Mouse (Mus musculus) midbrain, embryonic 10.5 days (tissue): ENCODE data around the gene Nfkbil1. TPM values are rescaled to one million over a fixed set of nuclear protein-coding genes. Genes with fewer than 3 reads are reported as not detected.

ENCODE experiments used
- DNase-seq: peaks from one replicate; pipeline ENCODE4 v3.0.0-alpha.2; 2017; ENCODE audit warnings: low spot score
- H3K27ac ChIP-seq: fragments of 300-500 bp; sonication (generic); replicated peaks from 2 replicates; pipeline ENCODE4 v1.5.1; 2016; ENCODE audit warnings: mild to moderate bottlenecking
- H3K27me3 ChIP-seq: fragments of 300-500 bp; sonication (generic); 2 replicates; pipeline ENCODE4 v1.6.1; 2016; ENCODE audit warnings: low read depth, mild to moderate bottlenecking; ENCODE audit not compliant: poor library complexity, severe bottlenecking
- H3K36me3 ChIP-seq: fragments of 300-500 bp; sonication (generic); 2 replicates; pipeline ENCODE4 v1.6.1; 2016; ENCODE audit warnings: mild to moderate bottlenecking, moderate library complexity
- H3K4me1 ChIP-seq: fragments of 300-500 bp; sonication (generic); 2 replicates; pipeline ENCODE4 v1.6.1; 2016
- H3K4me3 ChIP-seq: fragments of 300-500 bp; sonication (generic); 2 replicates; pipeline ENCODE4 v1.5.1; 2016; ENCODE audit warnings: mild to moderate bottlenecking, moderate library complexity
- H3K9me3 ChIP-seq: fragments of 300-500 bp; sonication (generic); replicated peaks from 2 replicates; pipeline ENCODE4 v1.6.1; 2016; ENCODE audit warnings: mild to moderate bottlenecking
- WGBS: fragments of 180-500 bp; shearing (Covaris S2); methylation state at CpG from one replicate; pipeline ENCODE4 v1.1.7; 2016; 5-methylcytosine and 5-hydroxymethylcytosine counted together
- polyA plus RNA-seq: library from polyadenylated mRNA; unstranded; fragments of >200 nt; fragmentation: Nextera tagmentation; extraction: Ambion mirVana; gene quantifications from 2 replicates; pipeline ENCODE4 v1.2.1, GENCODE M21; 2016

The Nfkbil1 gene
- polyA plus RNA-seq, 1 experiment from 2014 or later, result 11.7 TPM

DNA sequence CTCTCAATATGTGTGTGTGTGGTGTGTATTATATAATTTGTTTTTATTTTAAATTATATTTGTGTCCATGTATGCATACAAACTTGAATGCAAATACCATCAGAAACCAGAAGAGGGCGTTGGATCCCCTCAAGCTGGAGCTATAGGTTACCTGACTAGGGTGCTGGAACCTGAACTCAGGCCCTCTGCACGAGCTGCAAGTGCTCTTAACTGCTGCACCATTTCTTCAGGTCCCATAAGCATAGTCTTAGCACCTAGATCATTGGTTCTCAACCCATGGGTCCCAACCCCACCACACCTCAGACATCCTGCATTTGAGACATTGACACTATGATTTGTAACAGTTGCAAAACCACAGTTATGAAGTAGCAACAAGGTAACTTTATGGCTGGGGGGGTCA is 43.9 kb downstream of the Nfkbil1 start:
- no peak overlapping the region for H3K27ac ChIP-seq
- peaks cover 28% of the 10 kb centered on the region for H3K4me1 ChIP-seq
- no peaks in the 10 kb centered on the region for H3K9me3 ChIP-seq
- peaks cover 39% of the 10 kb centered on the region for H3K27me3 ChIP-seq
- no peak overlapping the region for H3K4me3 ChIP-seq
- DNase-seq, result no peak
- H3K36me3 ChIP-seq, result no peaks in the 10 kb centered on the region
- WGBS, result 61% methylated on average over 2 of the region's 2 CpGs

DNA sequence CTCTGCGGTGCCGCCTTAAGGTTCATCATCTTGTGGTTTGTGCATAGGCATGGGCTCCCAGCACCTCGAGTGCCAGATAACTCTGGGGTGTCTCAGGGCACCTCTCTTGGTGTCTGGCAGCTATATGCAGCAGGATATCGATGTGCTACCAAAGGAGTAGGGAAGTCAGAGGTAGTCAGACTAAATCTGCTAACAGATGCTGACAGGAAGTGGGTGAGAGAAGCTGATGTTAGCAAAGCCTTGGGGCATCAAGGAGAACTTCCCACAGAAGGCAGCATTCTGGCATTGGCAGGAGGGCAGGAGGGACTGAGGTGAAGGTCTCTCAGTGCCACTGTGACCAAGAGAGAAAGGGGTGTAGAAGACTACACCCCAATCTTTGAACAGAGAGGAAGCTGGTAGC is 45.5 kb downstream of the Nfkbil1 start:
- H3K27me3 ChIP-seq, result peaks cover 23% of the 10 kb centered on the region
- H3K36me3 ChIP-seq, result no peaks in the 10 kb centered on the region
- DNase-seq, result no peak
- no peak overlapping the region for H3K27ac ChIP-seq
- H3K9me3 ChIP-seq, result no peaks in the 10 kb centered on the region
- no peak overlapping the region for H3K4me3 ChIP-seq
- 68% methylated on average over 4 of the region's 4 CpGs for WGBS
- H3K4me1 ChIP-seq, result peaks cover 31% of the 10 kb centered on the region

DNA sequence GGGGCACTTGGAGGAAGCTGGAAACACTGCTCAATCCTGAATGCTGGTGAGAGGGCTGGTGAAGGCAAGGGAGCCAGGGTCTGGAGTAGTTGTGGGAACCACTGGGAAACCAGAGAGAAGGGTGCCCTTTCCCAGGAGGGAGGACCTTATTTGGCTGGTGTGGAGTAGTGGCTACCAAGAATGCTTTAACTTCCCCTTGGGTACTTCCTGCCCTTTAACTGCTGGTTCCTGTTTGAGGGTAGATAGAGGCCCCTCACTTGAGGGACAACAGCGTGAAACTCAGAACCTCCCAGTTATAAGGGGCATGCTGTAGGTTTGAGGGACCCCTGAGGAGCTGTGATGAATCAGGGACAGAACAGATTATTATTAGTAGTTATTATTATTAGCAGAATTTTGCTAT is 46.4 kb downstream of the Nfkbil1 start:
- H3K4me3 ChIP-seq, result no peak overlapping the region
- DNase-seq, result no peak
- WGBS, result 79% methylated on average over 1 of the region's 1 CpGs
- peaks cover 22% of the 10 kb centered on the region for H3K4me1 ChIP-seq
- H3K36me3 ChIP-seq, result no peaks in the 10 kb centered on the region
- peaks cover 14% of the 10 kb centered on the region for H3K27me3 ChIP-seq
- no peak overlapping the region for H3K27ac ChIP-seq
- no peaks in the 10 kb centered on the region for H3K9me3 ChIP-seq

DNA sequence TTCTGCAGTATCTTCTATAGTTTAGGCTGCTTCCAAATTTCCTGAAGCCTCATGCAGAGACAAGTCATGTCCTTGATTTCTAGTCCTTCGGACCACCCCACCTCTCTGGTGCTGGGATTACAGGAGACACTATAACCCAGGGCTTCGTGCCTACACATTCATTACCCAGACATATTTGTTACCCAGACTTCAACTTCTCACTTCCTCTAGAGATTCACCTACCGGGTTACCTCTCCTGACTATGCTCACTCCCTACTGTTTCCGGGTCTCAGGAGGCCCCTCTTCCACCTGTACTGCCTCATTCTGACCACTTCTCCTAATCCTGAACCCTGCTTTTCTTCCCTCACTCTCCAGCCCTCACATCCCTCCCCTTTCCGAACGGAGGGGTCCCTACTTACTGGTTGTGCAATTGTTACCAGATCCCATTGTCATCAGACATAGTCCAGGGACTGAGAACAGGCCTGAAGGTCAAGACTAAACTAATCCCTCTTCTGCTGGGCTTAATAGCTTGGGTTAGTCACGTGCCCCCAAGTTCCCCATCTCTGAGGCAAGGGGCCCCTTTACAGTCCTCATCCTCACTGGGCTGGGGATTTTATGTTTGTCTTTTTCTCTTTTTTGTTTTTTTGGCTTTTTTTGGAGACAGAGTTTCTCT is 47.5 kb downstream of the Nfkbil1 start, which contains the start of gene Lst1:
Gene Lst1, minus strand, starts transcription at position 481 of the 652 bp plus-strand sequence.
- DNase-seq, result no peak
- H3K27me3 ChIP-seq, result 0 out of 2 replicates have a peak, but pooled peaks cover 3% of the 10 kb centered on the region
- H3K4me3 ChIP-seq, result no peak within 1 kb of the TSS
- H3K36me3 ChIP-seq, result no peaks in the 10 kb centered on the region
- H3K4me1 ChIP-seq, result peaks cover 21% of the 10 kb centered on the region
- WGBS, result 70% methylated on average over 7 of the region's 7 CpGs
- H3K9me3 ChIP-seq, result no peaks in the 10 kb centered on the region
- no peak within 1 kb of the TSS for H3K27ac ChIP-seq

DNA sequence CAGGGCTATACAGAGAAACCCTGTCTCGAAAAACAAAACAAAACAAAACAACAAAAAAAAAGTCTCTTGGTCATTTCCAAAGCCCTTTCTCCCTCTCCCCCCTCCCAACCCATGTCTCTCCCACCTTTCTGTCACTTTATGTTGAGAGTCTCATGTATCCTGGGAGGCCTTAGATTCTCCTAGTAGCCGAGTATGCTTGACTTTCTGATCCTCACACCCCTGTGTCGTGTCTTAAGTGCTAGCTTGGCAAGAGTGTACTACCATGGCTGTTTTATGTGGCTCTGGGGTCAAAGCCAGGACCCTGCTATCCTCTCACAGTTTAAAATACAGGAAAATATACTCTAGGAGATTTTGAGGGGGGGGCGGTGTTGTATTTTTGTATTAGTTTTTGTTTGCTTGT is 48.2 kb downstream of the Nfkbil1 start:
- WGBS, result 79% methylated on average over 4 of the region's 4 CpGs
- Histone ChIP-seq H3K36me3 (no peaks in the 10 kb centered on the region), H3K9me3 (no peaks in the 10 kb centered on the region), H3K27ac (no peak overlapping the region), H3K4me3 (no peak overlapping the region), H3K4me1 (peaks cover 21% of the 10 kb centered on the region), H3K27me3 (no peaks in the 10 kb centered on the region)
- no peak for DNase-seq

DNA sequence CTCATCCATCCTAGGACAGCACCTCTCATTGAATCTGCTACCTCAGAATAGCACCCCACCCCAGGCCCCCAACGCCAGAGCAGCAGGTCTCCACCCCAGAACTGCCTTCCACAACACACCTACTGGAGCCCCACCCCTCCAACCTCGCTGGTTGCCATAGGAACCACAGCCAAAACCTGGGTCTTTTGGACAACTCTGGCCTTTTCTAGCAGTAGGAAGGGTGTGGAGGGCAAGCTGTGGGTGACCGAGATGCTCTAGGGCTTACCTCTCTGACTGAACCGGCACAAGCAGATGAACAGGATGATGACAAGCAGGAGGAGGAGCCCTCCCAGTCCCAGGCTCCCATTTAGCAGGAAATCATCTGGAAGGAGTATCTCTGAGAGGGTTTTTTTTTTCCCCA is 48.9 kb downstream of the Nfkbil1 start:
- H3K36me3 ChIP-seq, result no peaks in the 10 kb centered on the region
- H3K4me1 ChIP-seq, result peaks cover 21% of the 10 kb centered on the region
- H3K4me3 ChIP-seq, result peak overlapping the region; percentile 59
- 2% methylated on average over 4 of the region's 4 CpGs for WGBS
- peak overlapping the region; percentile 83 for H3K27ac ChIP-seq
- no peaks in the 10 kb centered on the region for H3K9me3 ChIP-seq
- no peaks in the 10 kb centered on the region for H3K27me3 ChIP-seq
- DNase-seq, result peak; percentile 53

DNA sequence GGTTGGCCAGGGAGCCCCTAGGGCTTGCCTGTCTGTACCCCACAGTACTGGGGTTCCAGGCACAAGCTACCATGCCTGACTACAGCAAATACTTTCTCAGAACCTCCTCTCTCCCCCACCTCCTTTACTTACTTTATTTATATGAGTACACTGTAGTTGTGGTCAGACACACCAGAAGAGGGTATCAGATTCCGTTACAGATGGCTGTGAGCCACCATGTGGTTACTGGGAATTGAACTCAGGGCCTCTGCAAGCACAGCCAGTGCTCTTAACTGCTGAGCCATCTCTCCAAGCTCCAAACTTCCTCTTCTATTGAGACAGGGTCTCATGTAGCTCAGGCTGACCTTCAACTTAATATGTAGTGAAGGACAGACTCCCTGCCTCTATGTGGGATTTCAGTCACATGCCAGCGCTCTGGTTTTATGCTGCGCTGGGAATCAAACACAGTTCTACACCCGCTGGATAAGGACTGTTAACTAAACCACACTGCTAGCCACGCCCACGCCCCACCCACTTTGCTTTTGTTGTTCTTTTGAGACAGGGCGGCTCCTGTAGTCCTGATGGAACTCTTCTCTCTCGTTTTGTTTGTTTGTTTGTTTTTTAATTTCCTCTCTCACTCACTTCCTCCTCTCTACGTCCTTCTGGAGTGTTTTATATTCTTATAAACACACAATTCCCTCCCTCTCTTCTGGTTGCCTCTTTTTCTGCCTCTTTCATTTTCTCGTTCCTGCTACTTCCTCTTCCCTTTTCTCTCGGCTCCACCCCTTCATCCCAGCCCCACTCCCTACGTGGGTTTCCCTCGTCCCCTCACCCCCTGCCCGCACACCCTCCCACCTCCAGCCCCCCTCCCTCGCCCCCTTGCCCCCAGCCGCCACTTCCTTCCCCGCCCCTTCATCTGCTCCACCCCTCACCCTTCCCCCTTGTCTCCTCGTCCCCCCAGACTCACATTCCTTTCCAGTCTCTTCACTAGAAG is 49.7 kb downstream of the Nfkbil1 start:
- Histone ChIP-seq H3K4me3 (peak overlapping the region; percentile 59), H3K9me3 (no peaks in the 10 kb centered on the region), H3K27me3 (no peaks in the 10 kb centered on the region), H3K36me3 (no peaks in the 10 kb centered on the region), H3K27ac (peak overlapping the region; percentile 83), H3K4me1 (peaks cover 21% of the 10 kb centered on the region)
- peak; percentile 59 for DNase-seq
- WGBS, result 3% methylated on average over 18 of the region's 18 CpGs

DNA sequence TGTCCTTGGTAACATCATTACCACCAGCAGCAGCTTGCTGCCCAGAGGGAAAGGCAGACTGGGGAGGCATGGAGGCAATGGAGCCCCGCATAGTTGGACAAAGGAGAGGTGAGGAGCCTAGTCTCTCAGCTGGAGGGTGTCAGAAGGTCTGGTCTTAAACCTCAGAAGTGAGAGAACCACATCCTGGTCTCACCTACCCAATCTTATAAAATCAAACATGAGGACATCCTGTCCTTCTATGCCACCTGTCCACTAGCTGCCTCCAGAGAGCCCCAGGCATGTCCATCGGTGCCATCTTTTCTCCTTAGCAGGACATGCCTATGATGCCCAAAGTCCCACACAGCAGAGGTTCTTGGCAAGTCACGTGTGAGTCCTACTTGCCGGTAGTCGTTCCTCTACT is 55.5 kb downstream of the Nfkbil1 start:
- no peak overlapping the region for H3K4me3 ChIP-seq
- H3K4me1 ChIP-seq, result peaks cover 5% of the 10 kb centered on the region; the same call in 1 of the 2 replicates
- H3K36me3 ChIP-seq, result no peaks in the 10 kb centered on the region
- DNase-seq, result no peak
- no peaks in the 10 kb centered on the region for H3K27me3 ChIP-seq
- no peaks in the 10 kb centered on the region for H3K9me3 ChIP-seq
- WGBS, result 89% methylated on average over 5 of the region's 5 CpGs
- no peak overlapping the region for H3K27ac ChIP-seq

DNA sequence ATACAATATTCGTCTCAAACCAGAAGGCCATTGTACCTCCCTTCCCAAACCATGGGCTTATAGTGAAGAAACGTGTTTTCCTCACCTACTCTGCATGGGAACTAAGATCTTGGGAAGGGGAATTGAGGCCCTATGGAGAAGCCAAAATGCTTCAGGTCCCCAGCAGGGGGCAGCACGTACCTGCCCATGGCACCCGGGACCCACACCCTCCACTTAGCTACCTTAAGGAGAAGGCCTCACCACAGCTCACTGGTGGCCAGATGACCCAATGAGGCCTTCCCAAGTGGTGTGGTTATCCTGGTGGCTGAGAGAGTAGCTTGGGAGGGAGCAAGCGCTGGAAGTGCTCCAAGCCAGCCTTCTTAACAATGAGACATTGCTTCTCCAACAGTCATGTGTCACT is 57.1 kb downstream of the Nfkbil1 start:
- WGBS, result 14% methylated on average over 5 of the region's 5 CpGs
- DNase-seq, result peak; percentile 72
- Histone ChIP-seq H3K9me3 (no peaks in the 10 kb centered on the region), H3K4me3 (no peak overlapping the region), H3K4me1 (peaks cover 5% of the 10 kb centered on the region; the same call in 1 of the 2 replicates), H3K27ac (no peak overlapping the region), H3K27me3 (no peaks in the 10 kb centered on the region), H3K36me3 (no peaks in the 10 kb centered on the region)

DNA sequence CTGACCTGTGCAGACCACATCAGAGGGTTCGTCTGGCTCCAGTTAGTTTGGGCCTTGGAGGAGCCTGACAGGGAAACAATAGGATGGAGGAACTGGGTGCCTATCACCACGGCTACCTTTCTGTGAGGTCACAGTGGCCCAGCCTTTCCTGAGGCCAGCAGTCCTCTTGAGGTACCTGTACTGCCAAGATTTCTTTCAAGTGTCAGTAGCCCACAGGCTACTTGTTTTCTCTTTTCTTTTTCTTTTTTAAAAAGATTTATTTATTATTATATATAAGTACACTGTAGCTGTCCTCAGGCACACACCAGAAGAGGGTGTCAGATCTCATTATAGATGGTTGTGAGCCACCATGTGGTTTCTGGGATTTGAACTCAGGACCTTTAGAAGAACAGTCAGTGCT is 59.6 kb downstream of the Nfkbil1 start, which contains the start of gene Aif1:
Gene Aif1, minus strand, starts transcription at position 101 of the 400 bp plus-strand sequence.
- Histone ChIP-seq H3K9me3 (no peaks in the 10 kb centered on the region), H3K27ac (no peak within 1 kb of the TSS), H3K36me3 (no peaks in the 10 kb centered on the region), H3K27me3 (no peaks in the 10 kb centered on the region), H3K4me1 (peaks cover 5% of the 10 kb centered on the region; the same call in 1 of the 2 replicates), H3K4me3 (no peak within 1 kb of the TSS)
- no peak for DNase-seq
- WGBS, result 43% methylated on average over 2 of the region's 2 CpGs

DNA sequence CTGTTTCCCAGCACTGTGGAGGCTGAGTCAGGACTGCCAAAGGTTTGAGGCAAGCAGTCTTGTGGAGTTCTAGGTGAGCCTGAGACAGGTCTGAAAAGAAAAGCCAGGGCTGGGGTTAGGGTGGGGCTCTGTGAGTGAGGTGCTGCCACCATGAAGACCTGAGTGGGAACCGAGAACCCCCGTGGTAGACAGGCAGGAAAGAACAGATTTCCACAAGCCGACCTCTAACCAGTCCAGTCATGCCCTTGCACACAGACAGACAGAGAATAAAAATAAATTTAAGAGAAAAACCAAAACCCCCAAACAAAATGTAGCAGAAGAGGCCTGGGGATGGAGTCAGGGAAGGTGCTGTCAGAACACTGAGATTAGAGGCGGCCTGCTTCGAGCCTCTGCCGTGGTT is 60.2 kb downstream of the Nfkbil1 start:
- no peaks in the 10 kb centered on the region for H3K27me3 ChIP-seq
- H3K36me3 ChIP-seq, result no peaks in the 10 kb centered on the region
- no peak for DNase-seq
- H3K4me1 ChIP-seq, result peaks cover 5% of the 10 kb centered on the region; the same call in 1 of the 2 replicates
- no peak overlapping the region for H3K27ac ChIP-seq
- H3K9me3 ChIP-seq, result no peaks in the 10 kb centered on the region
- no peak overlapping the region for H3K4me3 ChIP-seq
- 65% methylated on average over 6 of the region's 6 CpGs for WGBS

DNA sequence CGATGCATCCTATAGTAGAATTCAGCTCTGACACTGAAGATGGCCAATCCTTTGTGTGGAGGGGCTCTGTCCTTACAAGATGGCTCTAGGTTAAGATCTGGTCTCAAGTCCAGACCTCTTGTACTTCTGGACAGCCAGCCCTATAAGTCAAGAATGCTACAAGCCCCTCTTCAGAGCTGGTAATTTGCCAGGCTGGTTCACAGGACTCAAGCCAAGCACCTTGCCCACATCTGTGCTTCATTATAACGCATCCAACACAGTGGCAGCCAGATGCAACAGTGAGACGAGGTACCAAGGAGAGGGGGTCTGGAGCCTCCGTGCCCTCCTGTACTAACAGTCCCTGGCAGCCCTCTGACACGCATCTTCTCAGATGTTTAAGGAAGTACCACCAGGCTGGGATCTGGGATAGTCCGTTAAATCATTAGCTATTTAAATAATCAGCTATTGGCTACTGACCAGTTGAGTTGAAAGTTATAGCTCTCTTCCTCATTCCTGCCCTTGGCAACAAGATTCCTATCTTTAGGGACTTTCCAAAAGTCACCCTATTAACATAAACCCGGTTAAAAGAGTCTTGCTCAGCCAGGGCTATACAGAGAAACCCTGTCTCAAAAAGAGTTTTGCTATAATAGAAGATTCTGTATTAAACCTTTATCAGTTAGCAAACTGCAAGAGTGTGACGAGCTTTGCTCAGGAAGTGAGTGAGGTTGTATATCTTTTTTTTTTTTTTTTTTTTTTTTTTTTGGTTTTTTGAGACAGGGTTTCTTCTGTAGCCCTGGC is 61.2 kb downstream of the Nfkbil1 start:
- DNase-seq, result no peak
- Histone ChIP-seq H3K4me1 (peaks cover 5% of the 10 kb centered on the region; the same call in 1 of the 2 replicates), H3K36me3 (no peaks in the 10 kb centered on the region), H3K9me3 (no peaks in the 10 kb centered on the region), H3K4me3 (no peak overlapping the region), H3K27ac (no peak overlapping the region), H3K27me3 (no peaks in the 10 kb centered on the region)
- 78% methylated on average over 8 of the region's 8 CpGs for WGBS
